17 mouse cellular contexts compared by ENCODE assay signal in genomic region chr3:129449928-129450327, GRCm38 (mm10).
"Had no signal": no experiment of that assay in that cellular context is flagged by ENCODE, and none has a peak within 500 bp of the region (broad histone marks: within the 10 kb centered on the region; RNA-seq: fewer than 3 reads in every experiment).

No protein-coding gene starts in this region.

- DNase-seq: gastrocnemius, postnatal 25 days; heart, adult 2 months; heart, postnatal 14 days; heart, postnatal 36 days; kidney, adult 9 months; layer of hippocampus, adult 9-11 months; layer of hippocampus, postnatal 36 days; left cerebral cortex, postnatal 4 days had no signal

- ATAC-seq: hindbrain, postnatal 0 days; intestine, embryonic 16.5 days; liver, embryonic 12.5 days had no signal

- H3K27me3 ChIP-seq: heart, embryonic 13.5 days; heart, embryonic 15.5 days; hindbrain, embryonic 15.5 days; kidney, embryonic 15.5 days; limb, embryonic 13.5 days; limb, embryonic 15.5 days; liver, embryonic 12.5 days had no signal
